Mouse (Mus musculus): ENCODE measurements around the gene Dclk3.

Dclk3 gene

DNA sequence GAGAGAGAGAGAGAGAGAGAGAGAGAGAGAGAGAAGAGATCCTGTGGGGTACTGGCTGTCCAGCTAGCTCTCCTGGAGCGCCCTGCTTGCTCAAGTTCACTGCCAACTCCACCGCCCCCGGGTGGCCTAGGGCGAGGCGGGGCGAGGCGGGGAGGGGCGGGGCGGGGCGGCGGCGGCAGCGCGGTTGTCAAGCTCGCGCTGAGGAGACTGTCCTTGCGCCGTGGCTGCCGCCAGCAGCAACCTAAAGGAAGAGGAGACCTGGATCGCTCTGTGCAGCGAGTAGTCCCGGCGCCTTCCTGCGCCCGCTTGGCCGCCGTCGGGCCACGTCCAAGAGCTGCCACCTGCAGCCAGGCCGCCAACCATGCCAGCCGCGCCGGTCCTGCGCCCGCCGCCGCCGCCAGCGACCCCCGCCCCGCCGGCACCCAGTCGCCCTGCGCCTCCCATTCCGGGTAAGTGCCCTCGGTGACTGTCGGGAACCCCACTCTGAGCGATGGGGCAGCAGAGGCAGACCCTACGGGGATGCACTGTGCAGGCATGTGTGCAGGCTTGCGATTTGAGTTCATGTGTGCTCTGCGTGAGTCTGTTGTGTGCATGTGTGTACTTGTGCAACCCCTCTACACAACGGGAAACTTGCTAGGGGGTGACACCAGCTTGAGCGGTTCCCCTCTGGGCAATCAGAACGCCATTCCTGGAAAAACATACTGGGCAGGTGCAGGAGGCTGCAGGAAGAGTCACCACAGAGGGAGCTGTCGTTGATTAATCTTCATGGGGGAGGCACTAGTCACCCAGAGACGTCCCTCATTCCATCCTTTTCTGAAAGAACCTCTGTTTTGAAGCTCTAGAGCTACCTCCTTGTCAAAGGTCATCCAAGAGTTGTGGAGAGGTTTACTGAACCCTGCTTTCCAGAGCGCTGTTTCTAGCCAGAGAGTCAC is at the start of gene Dclk3:
Gene Dclk3 (plus strand): TSS at position 178 of the 932 bp plus-strand sequence.
- no peak for DNase-seq (ENCODE audit: low spot score)

DNA sequence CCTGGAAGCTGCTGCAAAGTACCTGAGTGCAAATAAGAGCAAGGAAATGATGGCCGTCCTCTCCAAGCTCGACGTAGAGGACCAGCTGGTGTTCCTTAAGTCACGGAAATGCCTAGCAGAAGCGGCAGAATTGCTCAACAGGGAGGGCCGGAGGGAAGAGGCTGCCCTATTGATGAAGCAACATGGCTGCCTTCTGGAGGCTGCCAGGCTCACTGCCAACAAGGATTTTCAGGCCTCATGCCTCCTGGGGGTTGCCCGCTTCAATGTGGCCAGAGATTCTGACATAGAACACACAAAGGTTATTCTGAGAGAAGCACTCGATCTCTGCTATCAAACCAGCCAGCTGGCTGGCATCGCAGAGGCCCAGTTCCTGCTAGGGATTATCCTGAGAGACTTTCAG is 48.9 kb upstream of the Dclk3 start:
- DNase-seq (ENCODE audit: low spot score), result no peak

DNA sequence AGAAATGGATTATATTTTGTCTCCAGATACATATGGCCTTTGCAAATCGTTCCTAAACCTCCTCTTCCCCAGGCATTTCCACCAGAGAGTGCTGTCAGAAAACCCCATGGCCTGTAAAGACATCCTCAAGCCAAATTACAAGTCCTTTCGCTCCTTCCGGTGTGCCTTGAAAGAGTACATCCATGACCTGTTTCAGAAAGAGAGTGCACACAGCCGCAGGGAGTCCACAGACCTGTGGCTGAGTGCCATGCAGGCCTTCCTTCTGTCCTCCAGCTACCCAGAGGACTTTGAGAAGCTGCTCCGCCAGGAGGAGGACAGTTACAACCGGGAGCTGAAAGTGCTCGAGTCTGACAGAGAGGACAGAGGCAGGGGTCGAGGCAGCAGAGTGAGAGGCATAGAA is 47.8 kb upstream of the Dclk3 start:
- DNase-seq (ENCODE audit: low spot score), result no peak

DNA sequence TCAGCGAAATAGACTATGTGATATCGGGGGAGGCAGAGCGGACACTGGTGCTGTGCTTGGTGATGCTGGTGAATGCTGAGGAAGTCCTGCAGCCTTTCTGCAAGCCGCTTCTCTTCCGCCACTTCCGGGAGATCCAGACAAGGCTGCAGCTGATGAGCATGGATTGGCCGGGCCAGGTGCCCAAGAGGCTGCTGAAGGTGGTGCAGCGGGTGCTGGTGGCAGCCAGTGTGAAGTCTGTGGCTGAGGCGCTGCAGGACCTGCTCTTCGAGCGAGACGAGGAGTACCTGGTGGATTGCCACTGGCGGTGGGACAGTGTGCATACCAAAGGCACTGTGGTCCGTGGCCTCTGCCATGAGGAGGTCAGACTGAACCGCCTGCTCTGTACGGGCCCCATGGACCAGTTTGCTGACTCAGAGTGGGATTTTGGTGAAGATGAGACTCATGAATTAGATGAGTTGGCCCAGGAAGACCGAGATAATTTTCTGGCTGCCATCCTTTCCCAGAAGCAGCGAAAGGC is 46.9 kb upstream of the Dclk3 start:
- no peak for DNase-seq (ENCODE audit: low spot score)

DNA sequence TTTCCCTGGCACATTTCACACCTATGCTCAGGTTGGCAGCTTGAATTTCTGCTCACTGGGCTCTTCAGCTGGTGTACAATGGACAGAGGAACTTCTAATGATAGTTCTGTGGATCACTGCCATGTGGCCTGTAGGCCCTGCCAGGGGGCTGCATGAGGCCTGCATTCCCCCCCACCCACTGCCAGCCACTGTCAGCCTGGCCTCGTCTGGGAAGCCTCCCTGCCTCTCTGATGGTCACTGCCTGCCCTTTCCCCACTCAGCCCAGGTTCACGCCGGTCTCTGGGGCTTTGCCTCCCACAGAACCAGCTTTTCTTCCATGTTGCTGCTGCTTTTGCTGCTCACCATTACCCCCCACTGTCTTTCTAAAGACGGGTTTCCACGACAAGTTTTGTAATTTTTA is 43.6 kb upstream of the Dclk3 start:
- no peak for DNase-seq (ENCODE audit: low spot score)

DNA sequence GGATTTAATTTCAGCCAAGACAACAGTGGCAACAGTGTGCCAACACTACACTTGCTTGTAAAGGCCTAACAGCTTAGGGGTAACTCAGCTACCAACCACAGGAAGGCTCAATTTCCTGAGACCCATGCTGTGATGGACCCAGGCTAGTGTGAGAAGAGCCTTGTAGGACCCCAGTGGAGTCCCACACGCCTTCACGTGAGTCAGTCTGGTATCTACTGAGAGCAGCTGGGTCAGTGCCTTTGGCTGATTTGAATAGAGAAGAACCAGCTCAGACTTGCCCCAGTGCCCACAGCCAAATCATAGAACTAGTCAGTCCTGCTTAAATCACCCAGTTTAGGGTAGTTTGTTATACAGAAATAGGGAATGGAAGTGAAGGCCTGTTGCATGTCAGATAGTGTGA is 40.8 kb upstream of the Dclk3 start:
- DNase-seq (ENCODE audit: low spot score), result no peak

DNA sequence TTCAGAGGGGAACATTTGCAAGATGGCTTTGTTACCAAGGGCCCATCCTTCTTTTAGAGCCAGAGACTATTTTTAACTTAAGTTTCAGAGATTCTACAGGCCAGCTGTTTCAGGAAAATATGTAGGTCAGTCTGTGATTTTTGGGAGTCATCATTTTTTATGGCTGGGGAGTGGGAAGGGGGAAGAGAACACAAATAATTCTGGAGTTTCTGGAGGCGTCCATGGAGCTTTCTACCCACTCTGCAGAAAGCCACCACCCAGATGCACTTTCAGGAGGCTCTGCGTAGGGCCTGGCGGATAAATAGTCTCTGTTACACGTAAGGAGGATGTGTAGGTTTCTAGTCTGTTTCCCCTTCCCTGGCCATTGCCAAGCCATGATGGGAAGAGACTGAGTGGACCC is 38.8 kb upstream of the Dclk3 start:
- DNase-seq (ENCODE audit: low spot score), result no peak

DNA sequence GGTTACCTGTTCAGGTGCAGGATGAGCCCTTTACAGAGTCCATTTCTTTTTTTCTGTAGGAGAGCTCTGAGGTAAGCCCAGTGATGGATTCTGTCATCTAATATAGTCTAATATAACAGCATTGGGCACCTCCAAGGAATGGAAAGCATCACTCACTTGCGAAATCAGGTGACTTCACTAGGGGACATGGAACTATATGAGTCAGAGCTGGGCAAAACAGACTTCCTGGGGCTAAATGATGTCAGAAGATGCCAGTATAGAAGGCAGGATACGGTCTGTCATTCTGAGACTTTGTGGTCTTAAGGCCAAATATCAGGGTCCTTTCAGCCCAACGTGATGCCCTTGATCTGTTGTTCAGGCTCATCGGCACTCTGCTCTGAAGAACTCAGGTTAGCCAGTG is 35.7 kb upstream of the Dclk3 start:
- no peak for DNase-seq (ENCODE audit: low spot score)

DNA sequence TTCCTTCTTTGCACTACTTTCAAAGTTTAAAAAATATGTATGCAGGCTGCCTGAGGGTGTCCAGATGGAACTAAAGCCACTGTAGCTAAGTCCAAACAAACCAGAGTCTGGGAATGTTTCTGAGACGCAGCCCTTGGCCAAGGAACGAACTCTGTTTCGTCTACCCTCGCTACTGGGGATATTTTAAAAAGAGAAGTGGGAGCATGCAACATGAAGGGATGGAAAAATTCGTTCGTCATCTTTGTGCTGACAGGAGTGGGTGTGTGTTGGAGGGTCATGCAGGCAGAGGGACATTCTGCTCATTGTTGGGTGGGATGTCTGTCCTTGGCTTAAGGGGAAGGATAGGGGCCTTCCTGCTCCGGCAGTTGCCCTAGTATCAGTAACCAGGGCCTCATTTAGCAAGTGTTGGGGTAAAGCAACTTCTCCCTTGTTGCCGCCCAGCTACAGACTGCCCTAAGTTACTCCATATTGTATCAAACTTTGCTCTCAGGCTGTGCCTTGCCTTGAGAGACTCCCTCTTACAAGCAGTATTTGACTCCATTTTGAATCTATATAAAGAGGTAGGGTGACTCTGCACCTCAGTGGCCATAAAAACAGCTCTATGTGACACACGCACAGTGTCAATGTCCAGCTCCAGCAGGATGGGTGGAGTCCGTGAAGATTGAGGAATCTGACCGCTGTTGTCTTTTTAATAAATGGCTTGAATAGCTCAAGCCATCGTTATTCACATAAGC is 34.4 kb upstream of the Dclk3 start:
- no peak for DNase-seq (ENCODE audit: low spot score)

DNA sequence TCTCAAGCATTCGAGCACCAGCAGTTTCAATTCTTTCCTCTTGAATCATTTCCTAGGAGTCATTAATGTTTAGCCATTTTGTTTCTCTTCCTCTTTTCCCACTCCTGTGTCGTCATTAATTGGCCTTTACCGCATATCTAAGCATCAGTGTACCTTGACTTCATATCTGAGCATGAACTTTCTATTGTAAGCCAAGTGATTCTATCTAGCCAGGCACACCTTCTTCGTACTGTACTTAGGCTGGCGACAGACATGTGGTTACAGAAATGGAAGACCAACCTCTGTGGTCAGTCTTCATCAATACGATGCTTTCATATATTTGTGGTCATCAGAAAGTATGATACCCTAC is 33.8 kb upstream of the Dclk3 start:
- DNase-seq (ENCODE audit: low spot score), result no peak

DNA sequence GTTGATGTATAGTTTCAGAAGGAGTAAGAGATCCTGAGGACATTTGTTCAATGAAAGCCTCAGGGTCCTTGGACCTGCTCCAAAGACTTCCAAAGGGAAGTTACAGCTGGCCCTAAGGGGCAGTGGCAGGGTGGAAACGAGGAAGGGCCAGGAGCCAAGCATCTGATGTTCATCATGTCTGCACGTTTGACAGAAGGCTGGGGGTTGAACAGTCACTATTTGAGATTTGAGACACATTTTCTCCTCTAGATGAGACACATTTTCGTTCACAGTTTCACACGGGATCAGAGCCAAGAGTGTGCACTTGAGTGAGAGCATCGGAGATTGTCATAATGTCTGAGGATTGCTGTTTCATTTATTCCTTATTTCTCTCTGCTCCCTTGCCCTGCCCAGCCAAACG is 30.9 kb upstream of the Dclk3 start:
- DNase-seq (ENCODE audit: low spot score), result no peak

DNA sequence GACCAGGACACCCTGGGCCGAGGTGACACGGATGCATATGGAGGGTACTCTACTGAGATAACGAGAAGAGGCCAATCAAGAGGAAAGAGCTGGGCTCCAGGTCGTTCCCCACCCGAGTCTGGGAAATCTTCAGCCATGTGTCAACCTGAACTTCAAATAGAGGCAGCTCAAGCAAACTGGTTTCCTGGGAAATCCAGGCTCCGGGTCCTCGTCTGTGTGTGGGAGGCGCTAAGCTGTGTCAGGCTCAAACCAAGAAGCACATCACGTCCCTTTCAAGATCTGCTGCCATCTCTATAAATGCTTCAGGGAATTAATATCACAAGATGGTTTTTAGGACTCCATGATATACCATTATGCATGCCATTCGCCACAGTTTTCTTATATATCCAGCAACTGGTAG is 30.5 kb upstream of the Dclk3 start:
- no peak for DNase-seq (ENCODE audit: low spot score)

DNA sequence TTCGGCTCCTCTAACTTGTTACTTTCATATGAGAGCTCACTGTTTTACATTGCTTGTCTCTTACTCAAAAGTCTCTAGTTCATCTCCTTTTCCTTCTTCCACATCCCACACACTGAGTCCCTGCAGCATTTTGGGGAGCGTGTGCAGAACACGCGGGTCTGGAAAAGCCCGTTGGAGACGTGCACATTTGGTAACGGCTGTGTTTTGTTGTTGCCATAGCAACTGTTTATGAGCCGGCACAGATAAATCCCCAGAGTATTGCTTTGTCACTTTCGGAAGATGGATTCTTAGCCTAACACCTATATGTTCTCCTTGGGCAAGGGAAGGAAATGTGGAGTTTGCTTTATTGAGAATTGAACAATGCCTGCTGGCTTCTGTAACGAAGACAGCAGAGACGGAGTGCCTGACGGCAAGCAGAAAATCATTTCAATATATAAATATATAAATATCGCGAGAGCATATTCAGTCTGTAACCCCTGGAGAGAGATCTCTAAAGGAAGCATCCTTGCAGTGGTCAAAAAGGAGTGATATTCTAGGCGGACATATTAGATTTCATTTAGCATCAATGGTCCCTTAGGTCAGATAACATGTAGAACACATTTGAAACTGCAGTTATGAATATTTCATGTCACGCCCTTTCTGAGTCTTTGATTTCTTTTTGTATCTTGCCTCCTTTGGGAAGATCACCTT is 26.3 kb upstream of the Dclk3 start:
- no peak for DNase-seq (ENCODE audit: low spot score)

DNA sequence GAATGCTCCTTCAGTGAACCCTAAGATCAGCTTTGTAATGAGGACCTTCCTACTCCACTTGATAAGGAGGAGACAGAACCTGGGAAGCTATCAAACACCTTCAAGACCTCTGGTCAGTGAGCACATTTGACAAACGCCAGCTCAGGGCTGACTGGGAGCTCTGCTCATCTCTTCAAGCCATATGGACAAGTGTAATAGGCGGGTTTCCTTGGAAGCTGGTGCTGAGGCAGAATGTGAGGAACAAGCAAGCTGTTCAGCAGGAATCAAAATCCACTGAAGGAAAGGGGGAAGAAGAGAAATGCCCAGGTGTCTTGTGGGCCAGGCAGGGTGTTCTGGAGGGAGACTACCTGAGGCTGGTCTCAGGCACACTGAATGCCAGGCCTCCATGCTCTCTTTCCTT is 17.0 kb upstream of the Dclk3 start:
- DNase-seq (ENCODE audit: low spot score), result no peak

DNA sequence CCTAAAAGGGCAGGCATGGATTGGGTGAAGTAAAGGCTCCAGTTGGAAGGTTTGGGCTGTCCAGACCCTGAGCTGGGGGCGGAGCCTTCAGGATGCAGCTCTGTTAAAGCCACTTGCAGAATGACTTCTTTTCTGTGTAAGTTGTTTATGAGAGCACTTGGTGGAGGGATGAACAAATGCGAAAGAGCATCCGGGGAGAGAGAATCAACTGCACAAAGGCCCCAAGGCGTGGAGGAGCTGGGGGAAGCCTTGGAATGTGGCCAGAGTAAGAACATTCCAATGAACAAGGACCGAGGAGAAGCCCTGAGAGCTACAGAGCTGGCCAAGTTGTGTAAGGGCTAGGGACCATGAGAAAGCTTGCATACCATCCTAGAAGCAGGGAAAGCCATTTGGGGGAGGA is 16.3 kb upstream of the Dclk3 start:
- no peak for DNase-seq (ENCODE audit: low spot score)

DNA sequence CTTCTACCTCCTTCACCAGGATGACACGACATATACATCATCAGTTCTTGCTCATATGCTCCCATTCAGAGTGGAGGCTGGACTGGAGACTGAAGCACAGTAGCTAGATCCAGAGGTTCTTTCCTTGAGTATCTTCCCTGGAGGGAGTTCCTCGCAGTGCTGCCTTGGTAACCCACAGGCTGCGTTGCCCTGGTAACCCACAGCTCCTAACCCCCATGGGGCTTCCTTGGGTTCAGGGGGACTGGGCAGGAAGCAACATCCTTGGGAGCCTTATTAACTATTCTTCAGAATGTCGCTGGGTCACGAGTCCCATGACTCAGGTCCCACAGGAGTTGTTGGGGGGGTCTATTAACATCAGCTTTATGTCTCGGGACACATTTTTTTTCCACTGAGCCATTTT is 13.8 kb upstream of the Dclk3 start:
- no peak for DNase-seq (ENCODE audit: low spot score)

DNA sequence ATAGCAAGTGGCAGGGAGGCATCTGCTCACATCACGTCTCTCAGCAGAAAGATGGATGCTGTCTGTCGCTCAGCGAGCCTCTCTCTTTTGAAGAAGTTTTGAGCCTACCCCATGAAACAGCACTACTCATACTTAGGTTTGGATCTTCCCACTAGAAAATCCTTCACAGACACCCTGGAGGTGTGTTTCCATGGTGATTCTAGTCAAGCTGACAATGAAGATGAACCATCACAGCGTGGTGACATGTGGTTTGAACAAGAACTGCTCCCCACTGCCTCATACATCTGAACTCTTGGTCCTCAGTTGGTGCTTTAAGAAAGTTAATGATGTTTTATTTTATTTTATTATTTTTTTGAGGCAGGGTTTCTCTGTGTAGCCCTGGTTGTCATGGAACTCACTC is 12.9 kb upstream of the Dclk3 start:
- no peak for DNase-seq (ENCODE audit: low spot score)

DNA sequence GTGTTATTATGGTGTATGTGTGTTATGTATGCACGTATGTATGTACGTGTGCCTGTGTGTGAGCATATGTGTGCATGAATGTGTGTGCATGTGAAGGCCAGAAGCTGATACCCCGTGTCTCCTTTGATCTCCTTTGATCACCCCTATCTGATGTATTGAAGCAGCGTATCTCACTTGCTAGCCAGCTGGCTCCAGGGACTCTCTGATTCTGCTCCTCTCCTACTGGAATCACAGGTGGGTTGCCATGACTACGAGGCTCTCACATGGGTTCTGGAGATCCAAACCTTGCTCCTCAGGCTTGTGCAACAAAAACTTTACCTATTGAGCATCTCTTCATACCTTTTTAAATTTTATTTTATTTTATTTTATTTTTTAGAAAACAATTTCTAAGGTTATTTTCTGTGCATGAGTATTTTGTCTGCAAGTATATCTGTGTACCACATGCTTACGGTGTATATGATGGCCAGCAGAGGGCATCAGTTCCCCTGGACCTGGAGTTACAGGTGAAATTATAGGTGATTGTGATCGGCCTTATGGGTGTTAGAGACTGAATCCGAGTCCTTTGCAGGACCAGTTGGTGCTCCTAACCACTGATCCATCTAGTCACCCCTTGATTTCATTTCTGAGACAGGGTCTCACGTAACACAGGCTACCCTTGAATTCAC is 10.9 kb upstream of the Dclk3 start:
- no peak for DNase-seq (ENCODE audit: low spot score)

DNA sequence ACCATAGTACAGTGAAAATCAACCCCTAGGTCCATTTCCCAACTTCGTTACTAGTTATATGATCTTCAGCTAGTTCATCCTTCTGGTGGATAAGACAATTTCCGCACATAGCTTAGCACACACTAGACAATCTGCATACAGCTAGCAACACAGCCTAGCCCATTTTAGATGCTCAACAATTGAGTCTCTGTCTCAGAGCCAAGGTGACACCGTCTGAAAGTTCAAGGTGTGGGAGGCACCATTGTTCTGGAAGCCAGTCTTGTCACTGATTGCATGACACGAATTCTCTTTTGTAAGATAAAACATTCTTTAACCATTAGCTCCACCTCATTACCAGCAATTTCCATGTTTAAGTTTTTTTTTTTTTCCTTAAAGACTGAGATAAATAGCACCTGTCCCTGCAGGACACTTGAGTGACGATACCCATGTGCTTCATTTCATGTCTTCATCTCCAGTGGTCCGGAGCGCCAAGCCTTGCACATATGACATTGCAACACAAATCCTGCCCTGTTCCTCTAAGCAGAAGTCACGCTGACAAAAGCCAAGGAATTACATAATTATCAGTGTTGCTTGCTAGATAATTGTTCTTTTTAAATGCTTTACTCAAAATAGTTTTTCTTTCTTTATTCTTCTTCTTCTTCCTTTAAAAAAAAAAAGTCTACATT is 10.1 kb upstream of the Dclk3 start:
- no peak for DNase-seq (ENCODE audit: low spot score)

DNA sequence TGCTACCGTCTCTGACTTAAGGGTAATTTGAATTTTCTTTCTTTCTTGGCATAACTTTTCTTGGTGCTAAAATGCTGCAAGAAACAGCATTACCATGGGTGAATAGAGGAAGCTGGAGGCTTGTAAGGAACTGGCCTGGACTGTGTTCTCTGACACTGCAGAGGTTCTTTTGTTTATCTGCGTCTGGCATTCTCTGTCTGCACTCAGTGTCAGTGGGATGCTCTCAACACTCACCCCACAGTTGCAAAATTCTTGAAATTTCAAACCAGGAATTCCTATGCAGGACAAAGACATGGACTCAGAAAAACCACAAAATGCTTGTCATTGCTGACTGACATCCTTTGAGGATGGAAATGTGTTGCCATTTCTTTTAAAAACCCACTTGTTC is 9.5 kb upstream of the Dclk3 start:
- DNase-seq (ENCODE audit: low spot score), result no peak

DNA sequence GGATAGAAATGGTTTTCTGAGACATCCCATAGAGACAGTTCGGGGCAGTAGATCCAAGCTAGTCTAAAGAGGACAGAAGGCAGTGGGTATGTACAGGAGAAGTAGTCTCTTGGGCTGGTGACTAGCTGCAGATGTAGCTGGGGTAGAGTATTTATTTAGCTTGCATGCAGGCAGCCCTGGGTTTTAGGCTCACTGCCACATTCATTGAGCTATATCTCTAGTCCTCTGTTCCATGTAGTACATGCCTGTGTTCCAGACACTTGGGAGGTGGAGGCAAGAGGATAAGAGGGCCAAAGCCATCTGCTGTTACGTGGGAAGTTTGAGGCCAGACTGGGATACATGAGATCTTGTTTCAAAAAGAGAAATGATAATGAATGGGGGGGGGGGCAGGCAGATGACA is 3.5 kb upstream of the Dclk3 start:
- DNase-seq (ENCODE audit: low spot score), result no peak

DNA sequence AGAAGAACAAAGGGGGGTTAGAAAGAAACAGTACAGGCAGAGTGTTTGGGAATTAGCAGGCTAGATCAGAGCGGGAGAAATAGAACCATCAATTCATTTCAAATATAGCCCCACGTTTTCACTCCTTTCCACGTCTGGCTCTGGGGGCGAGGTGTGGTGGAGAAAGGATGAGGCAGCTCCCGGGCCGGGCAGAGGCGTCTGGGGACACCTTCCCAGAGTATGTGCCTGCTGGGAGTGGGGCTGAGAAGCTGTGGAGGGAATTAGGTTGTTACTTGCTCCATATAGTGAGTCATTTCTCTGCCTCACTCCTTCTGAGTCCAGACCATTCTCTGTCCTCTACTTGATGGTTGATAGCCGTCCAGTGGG is 938 bp downstream of the Dclk3 start:
- no peak for DNase-seq (ENCODE audit: low spot score)
